Comparison of ENCODE assay signal across 7 mouse cellular contexts in genomic region chr7:15945211-15945610, GRCm38 (mm10). TPM values are rescaled to one million over a fixed set of nuclear protein-coding genes. Genes with fewer than 3 reads are reported as not detected.
DNase-seq lines count a peak whose midpoint lies in the region; ATAC-seq and TF ChIP-seq lines count a peak whose summit lies in the region.

No protein-coding gene starts in this region.

- H3K36me3 ChIP-seq in lung, embryonic 14.5 days (ENCODE audit: insufficient read depth): peaks cover 53% of the 10 kb centered on the region
- peaks cover 44% of the 10 kb centered on the region for H3K36me3 ChIP-seq in forebrain, embryonic 10.5 days (replicated peaks)
- peaks cover 48% of the 10 kb centered on the region for H3K36me3 ChIP-seq in intestine, postnatal 0 days (ENCODE audit: control insufficient read depth, insufficient read depth)
- H3K36me3 ChIP-seq in neural tube, embryonic 15.5 days: peaks cover 38% of the 10 kb centered on the region

- ATAC-seq in lung, embryonic 14.5 days (ENCODE audit: insufficient read depth): no peak
- ATAC-seq in intestine, postnatal 0 days: no peak
- ATAC-seq in neural tube, embryonic 15.5 days (ENCODE audit: low FRiP score): peak; percentile 2; the same call in 1 of the 2 replicates
- no peak for ATAC-seq in megakaryocyte progenitor cell, adult 5-6 weeks (replicated peaks; ENCODE audit: poor library complexity)

- H3K4me1 ChIP-seq in lung, embryonic 14.5 days (ENCODE audit: insufficient read depth): no peaks in the 10 kb centered on the region
- H3K4me1 ChIP-seq in forebrain, embryonic 10.5 days: peaks cover 35% of the 10 kb centered on the region
- no peaks in the 10 kb centered on the region for H3K4me1 ChIP-seq in intestine, postnatal 0 days (replicated peaks; ENCODE audit: control insufficient read depth, insufficient read depth, low read length)
- peaks cover 33% of the 10 kb centered on the region for H3K4me1 ChIP-seq in neural tube, embryonic 15.5 days

- no peaks in the 10 kb centered on the region for H3K9me3 ChIP-seq in lung, embryonic 14.5 days (ENCODE audit: low read depth, low read length)
- no peaks in the 10 kb centered on the region for H3K9me3 ChIP-seq in forebrain, embryonic 10.5 days
- H3K9me3 ChIP-seq in intestine, postnatal 0 days (ENCODE audit: control insufficient read depth): no peaks in the 10 kb centered on the region
- no peaks in the 10 kb centered on the region for H3K9me3 ChIP-seq in neural tube, embryonic 15.5 days (replicated peaks)

- no peaks in the 10 kb centered on the region for H3K27me3 ChIP-seq in lung, embryonic 14.5 days (ENCODE audit: insufficient read depth, low read length)
- no peaks in the 10 kb centered on the region; the same call in 1 of the 2 replicates for H3K27me3 ChIP-seq in forebrain, embryonic 10.5 days (ENCODE audit: poor library complexity, severe bottlenecking)
- H3K27me3 ChIP-seq in intestine, postnatal 0 days (replicated peaks; ENCODE audit: control insufficient read depth, insufficient read depth, low read length): no peaks in the 10 kb centered on the region
- H3K27me3 ChIP-seq in neural tube, embryonic 15.5 days (replicated peaks): no peaks in the 10 kb centered on the region

- H3K4me3 ChIP-seq in lung, embryonic 14.5 days (ENCODE audit: low read depth, low read length): peak overlapping the region; percentile 50
- peak overlapping the region; percentile 75 for H3K4me3 ChIP-seq in forebrain, embryonic 10.5 days
- peak overlapping the region; percentile 66 for H3K4me3 ChIP-seq in intestine, postnatal 0 days (ENCODE audit: low read depth, low read length)
- H3K4me3 ChIP-seq in neural tube, embryonic 15.5 days (replicated peaks): peak overlapping the region; percentile 75

- WGBS in lung, embryonic 14.5 days: 5% methylated on average over 8 of the region's 8 CpGs
- WGBS in forebrain, embryonic 10.5 days: 7% methylated on average over 8 of the region's 8 CpGs
- WGBS in intestine, postnatal 0 days: 8% methylated on average over 8 of the region's 8 CpGs
- WGBS in neural tube, embryonic 15.5 days: 8% methylated on average over 8 of the region's 8 CpGs

- DNase-seq in lung, embryonic 14.5 days: no peak
- no peak for DNase-seq in lung, postnatal 4 days
- DNase-seq in forebrain, embryonic 10.5 days (ENCODE audit: extremely low spot score, low spot score): no peak
- no peak for DNase-seq in frontal cortex, postnatal 10 days (ENCODE audit: low spot score in 2 of 2)

- H3K9ac ChIP-seq in lung, embryonic 14.5 days: peak overlapping the region; percentile 43
- peak overlapping the region; percentile 58 for H3K9ac ChIP-seq in intestine, postnatal 0 days (ENCODE audit: low read depth, low read length)
- peak overlapping the region; percentile 71 for H3K9ac ChIP-seq in neural tube, embryonic 15.5 days (replicated peaks)

- TF ChIP-seq CTCF in lung, embryonic 14.5 days (IDR thresholded peaks at IDR 0.05; ENCODE audit: low read depth): no peak
- no peak for TF ChIP-seq CTCF in intestine, postnatal 0 days (IDR thresholded peaks at IDR 0.05; ENCODE audit: low read depth)

- peak overlapping the region; percentile 94; the same call in 1 of the 2 replicates for H3K27ac ChIP-seq in lung, embryonic 14.5 days (ENCODE audit: low read depth)
- H3K27ac ChIP-seq in forebrain, embryonic 10.5 days: peak overlapping the region; percentile 97
- no peak overlapping the region for H3K27ac ChIP-seq in intestine, postnatal 0 days (ENCODE audit: low read depth, low read length)
- peak overlapping the region; percentile 98 for H3K27ac ChIP-seq in neural tube, embryonic 15.5 days (replicated peaks)

- H3K4me2 ChIP-seq in lung, embryonic 14.5 days: peak overlapping the region; percentile 74
- peak overlapping the region; percentile 64 for H3K4me2 ChIP-seq in intestine, postnatal 0 days (replicated peaks; ENCODE audit: low read depth)
- H3K4me2 ChIP-seq in neural tube, embryonic 15.5 days: peak overlapping the region; percentile 85

RNA-seq across cellular contexts. Expression of gene Nop53, which starts 0.7 kb away (rescaled TPM):
- 184 and 187 TPM in 2 replicates for polyA plus RNA-seq in lung, embryonic 14.5 days (2014; fragmentation: Nextera tagmentation; extraction: Ambion mirVana)
- 171 and 179 TPM in 2 replicates for polyA plus RNA-seq in forebrain, embryonic 10.5 days (2016; fragmentation: Nextera tagmentation; extraction: Ambion mirVana)
- 109 and 115 TPM in 2 replicates for polyA plus RNA-seq in intestine, postnatal 0 days (2015; fragmentation: Nextera tagmentation; extraction: Ambion mirVana)
- 108 and 127 TPM in 2 replicates for polyA plus RNA-seq in neural tube, embryonic 15.5 days (2015; fragmentation: Nextera tagmentation; extraction: Ambion mirVana)
- total RNA-seq in megakaryocyte progenitor cell, adult 5-6 weeks (2015): 64.0 and 65.0 TPM in 2 replicates
- total RNA-seq in megakaryocyte progenitor cell, adult 5-6 weeks (2017): 230 and 286 TPM in 2 replicates

RNA-seq across cellular contexts. Expression of gene Ehd2, which starts 22.2 kb away (rescaled TPM):
- 61.2 and 67.5 TPM in 2 replicates for polyA plus RNA-seq in lung, embryonic 14.5 days (2014; fragmentation: Nextera tagmentation; extraction: Ambion mirVana)
- 10.1 and 11.2 TPM in 2 replicates for polyA plus RNA-seq in forebrain, embryonic 10.5 days (2016; fragmentation: Nextera tagmentation; extraction: Ambion mirVana)
- polyA plus RNA-seq in intestine, postnatal 0 days (2015; fragmentation: Nextera tagmentation; extraction: Ambion mirVana): 29.3 and 30.9 TPM in 2 replicates
- 9.2 and 14.8 TPM in 2 replicates for polyA plus RNA-seq in neural tube, embryonic 15.5 days (2015; fragmentation: Nextera tagmentation; extraction: Ambion mirVana)
- 0.07 and 0.27 TPM in 2 replicates for total RNA-seq in megakaryocyte progenitor cell, adult 5-6 weeks (2015)
- 0.21 and 0.24 TPM in 2 replicates for total RNA-seq in megakaryocyte progenitor cell, adult 5-6 weeks (2017)

RNA-seq across cellular contexts. Expression of gene Selenow, which starts 23.0 kb away (rescaled TPM):
- polyA plus RNA-seq in lung, embryonic 14.5 days (2014; fragmentation: Nextera tagmentation; extraction: Ambion mirVana): 909 and 927 TPM in 2 replicates
- 828 and 843 TPM in 2 replicates for polyA plus RNA-seq in forebrain, embryonic 10.5 days (2016; fragmentation: Nextera tagmentation; extraction: Ambion mirVana)
- 813 and 814 TPM in 2 replicates for polyA plus RNA-seq in intestine, postnatal 0 days (2015; fragmentation: Nextera tagmentation; extraction: Ambion mirVana)
- 1,268 and 1,471 TPM in 2 replicates for polyA plus RNA-seq in neural tube, embryonic 15.5 days (2015; fragmentation: Nextera tagmentation; extraction: Ambion mirVana)
- 69.8 and 85.4 TPM in 2 replicates for total RNA-seq in megakaryocyte progenitor cell, adult 5-6 weeks (2015)
- 23.7 and 30.0 TPM in 2 replicates for total RNA-seq in megakaryocyte progenitor cell, adult 5-6 weeks (2017)
